Mouse (Mus musculus) lung, postnatal 10 days (tissue): ENCODE results near the gene Aldh3b1.

Experiments used
- DNase-seq: peaks from one replicate; pipeline ENCODE4 v3.0.0; 2021

The Aldh3b1 gene

DNA sequence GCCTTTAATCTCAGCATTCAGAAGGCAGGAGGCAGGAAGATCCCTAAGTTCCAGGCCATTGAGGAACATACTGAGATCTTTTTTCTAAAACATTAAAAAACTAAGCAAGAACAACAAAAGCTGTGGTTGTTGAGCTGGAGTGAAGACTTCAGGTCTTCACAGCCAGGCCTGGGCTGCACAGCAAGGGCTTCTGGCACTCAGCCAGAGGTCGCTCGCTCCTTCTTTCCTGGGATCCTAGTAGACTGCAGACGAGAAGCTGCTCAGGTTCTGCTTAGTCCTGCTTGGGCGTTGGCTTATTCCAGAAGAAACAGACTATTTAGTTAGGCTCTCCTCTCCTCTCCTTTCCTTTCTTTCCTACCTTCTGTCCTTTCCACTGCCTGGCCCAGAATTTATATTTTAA lies 57.2 kb downstream of the Aldh3b1 start:
- DNase-seq, result peak; percentile 30

DNA sequence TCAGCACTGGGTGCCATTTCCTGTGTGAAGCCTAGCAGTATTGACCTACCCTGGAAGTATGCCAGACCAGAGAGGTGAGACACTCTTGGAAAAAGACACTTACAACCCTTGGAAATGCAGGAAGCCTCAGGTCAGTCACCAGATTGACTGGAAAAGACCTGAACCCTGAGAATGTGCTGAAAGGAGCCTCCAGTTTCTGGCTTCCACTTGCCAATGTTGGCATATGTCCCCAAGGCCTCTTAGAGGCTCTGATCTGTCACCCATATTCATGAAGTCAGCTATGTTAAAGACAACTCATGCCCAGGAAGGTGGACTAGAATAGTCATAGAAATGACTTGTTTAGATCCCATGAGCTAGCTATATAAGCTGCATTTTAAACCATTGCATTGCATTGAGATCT lies 58.1 kb downstream of the Aldh3b1 start:
- no peak for DNase-seq

DNA sequence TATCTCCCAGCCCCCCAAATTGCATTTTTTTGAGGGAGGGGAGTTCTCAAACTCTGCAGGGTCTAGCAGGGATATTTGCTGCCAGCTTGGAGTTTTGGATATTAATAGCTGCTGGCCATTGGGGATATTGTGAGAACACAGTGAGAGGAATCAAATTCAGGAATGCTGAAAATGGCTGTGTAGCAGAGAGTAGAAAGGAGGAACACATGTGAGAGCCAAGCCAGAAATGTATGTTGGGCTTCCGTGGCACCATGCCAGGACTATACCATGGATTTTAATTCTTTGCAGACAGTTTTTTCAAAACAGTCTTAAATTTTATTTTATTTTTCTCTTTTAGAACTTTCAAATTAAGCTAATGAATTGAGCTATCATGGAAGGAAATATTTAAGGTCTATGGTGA lies 61.3 kb downstream of the Aldh3b1 start:
- DNase-seq, result no peak

- no peak for DNase-seq
Measured at GRCm38 (mm10) chr19:3864960-3865359, 64.6 kb downstream of the Aldh3b1 start.
